Mouse (Mus musculus): Measurements from ENCODE around the gene Otulin. TPM values are rescaled to one million over a fixed set of nuclear protein-coding genes. Genes with fewer than 3 reads are reported as not detected.

Otulin gene
- polyA plus RNA-seq, 1 experiment from 2014 or later = 22.3 TPM

DNA sequence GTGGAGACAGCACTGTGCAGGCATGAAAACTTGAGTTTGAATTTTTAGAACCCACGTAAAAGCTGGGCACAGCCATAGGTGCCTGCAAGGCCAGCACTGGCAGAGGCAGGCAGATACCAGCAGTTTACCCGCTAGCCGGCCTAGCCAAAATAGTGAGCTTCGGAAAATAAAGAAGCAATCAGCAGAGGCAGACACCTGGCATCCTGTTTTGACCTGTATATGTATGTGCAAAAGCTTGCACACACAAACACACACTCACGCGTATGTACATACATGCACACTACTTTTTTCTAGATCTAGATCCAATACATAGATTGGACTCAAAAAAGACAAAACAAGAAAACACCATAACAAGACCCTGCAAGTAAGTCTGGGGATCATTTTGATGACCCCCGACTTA is 38.1 kb upstream of the Otulin start:
- Histone ChIP-seq H3K9ac (no peak overlapping the region), H3K36me3 (replicated peaks) (no peaks in the 10 kb centered on the region), H3K4me1 (peaks cover 6% of the 10 kb centered on the region; the same call in 1 of the 2 replicates), H3K27ac (no peak overlapping the region), H3K9me3 (no peaks in the 10 kb centered on the region), H3K4me3 (no peak overlapping the region), H3K27me3 (replicated peaks) (no peaks in the 10 kb centered on the region), H3K4me2 (no peak overlapping the region)
- no peak for ATAC-seq (replicated peaks)
- WGBS = 92% methylated on average over 7 of the region's 7 CpGs

DNA sequence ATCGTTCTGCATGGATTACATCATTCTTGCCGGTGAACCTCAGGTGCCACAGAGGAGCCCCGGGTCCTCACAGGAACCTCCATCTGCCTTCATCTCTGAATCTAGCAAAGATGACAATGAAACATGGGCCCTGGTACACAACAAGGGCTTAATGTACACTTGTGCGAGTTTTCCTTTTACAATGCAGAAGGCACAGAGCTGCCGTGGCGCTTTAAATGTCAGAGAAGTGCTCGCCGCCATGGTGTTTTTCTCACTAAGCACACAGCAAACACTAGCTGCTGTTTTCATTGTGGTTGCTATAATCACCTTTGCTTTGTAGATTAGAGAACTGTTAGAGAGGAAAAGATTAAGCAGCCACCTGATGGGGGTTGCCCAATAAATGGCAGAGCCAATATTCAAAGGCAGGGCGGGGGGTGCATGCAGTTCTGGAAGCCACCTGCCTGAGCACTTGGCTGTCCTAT is 37.5 kb upstream of the Otulin start:
- no peak overlapping the region for H3K27ac ChIP-seq
- no peaks in the 10 kb centered on the region for H3K36me3 ChIP-seq (replicated peaks)
- no peak overlapping the region for H3K4me2 ChIP-seq
- no peaks in the 10 kb centered on the region for H3K27me3 ChIP-seq (replicated peaks)
- no peak overlapping the region for H3K9ac ChIP-seq
- no peak for ATAC-seq (replicated peaks)
- H3K4me1 ChIP-seq = peaks cover 6% of the 10 kb centered on the region; the same call in 1 of the 2 replicates
- 75% methylated on average over 9 of the region's 9 CpGs for WGBS
- no peaks in the 10 kb centered on the region for H3K9me3 ChIP-seq
- no peak overlapping the region for H3K4me3 ChIP-seq

DNA sequence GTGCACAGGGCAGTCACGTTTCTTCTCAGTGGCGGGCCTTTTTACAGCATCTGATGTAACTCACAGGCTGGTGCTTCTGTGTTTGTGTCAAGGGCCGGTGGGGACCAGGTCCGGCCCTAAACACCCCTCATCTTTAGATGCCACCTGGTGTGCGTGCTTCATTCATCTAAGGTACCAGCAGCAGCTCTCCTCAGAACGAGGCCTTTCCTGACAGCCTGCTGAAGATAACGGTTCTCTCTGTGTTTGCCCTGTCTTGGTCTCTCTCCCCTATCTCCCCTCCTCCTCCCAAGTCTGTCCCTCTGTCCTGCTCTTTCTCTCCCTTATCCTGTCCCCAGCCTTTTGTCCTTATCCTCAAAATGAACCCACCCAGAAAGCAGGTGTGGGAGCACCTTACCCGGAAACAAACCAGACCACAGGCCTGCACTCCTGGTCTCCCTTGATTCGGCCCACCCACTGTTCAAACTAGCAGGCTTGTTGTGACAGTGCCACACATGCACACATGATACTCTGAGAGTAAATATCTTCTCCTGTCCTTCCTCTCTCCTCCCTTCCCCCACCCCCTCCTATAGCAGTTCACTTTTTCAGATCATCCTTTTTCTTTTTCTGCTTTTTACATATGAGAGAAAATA is 36.5 kb upstream of the Otulin start:
- peaks cover under 1% of the 10 kb centered on the region; the same call in 1 of the 2 replicates for H3K4me1 ChIP-seq
- H3K27ac ChIP-seq = no peak overlapping the region
- H3K9ac ChIP-seq = no peak overlapping the region
- 70% methylated on average over 9 of the region's 9 CpGs for WGBS
- H3K4me3 ChIP-seq = no peak overlapping the region
- no peaks in the 10 kb centered on the region for H3K36me3 ChIP-seq (replicated peaks)
- H3K9me3 ChIP-seq = no peaks in the 10 kb centered on the region
- H3K27me3 ChIP-seq (replicated peaks) = no peaks in the 10 kb centered on the region
- no peak for ATAC-seq (replicated peaks)
- H3K4me2 ChIP-seq = no peak overlapping the region

DNA sequence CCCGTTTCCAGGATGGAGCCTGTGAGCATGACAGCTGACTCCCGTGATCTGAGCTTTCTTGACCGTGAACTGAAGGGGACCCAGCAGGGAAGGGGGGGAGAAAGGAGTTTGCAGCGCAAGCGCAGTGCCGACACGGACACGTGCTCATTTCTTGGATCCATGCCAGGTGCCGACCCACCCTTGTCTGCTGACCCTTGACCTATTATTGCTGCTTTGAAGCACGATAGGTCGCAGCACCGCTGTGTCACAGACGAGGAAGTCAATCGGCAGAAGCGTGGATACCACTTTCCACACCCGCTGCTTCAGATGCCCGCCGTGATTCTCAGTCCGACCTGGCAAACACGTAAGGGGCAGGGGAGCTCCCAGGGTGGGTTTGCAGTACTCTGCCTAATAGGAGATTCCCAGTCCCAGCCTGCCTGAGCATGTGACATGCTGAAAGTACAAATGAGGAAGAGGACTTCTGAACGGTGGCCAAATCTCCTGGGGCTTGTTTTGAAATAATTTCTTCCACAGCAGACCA is 35.0 kb upstream of the Otulin start:
- ATAC-seq (replicated peaks) = peak; percentile 67; the same call in 1 of the 2 replicates
- no peaks in the 10 kb centered on the region for H3K9me3 ChIP-seq
- 46% methylated on average over 21 of the region's 21 CpGs for WGBS
- no peaks in the 10 kb centered on the region for H3K4me1 ChIP-seq
- H3K4me3 ChIP-seq = peak overlapping the region; percentile 21; the same call in 1 of the 2 replicates
- no peaks in the 10 kb centered on the region for H3K27me3 ChIP-seq (replicated peaks)
- no peaks in the 10 kb centered on the region for H3K36me3 ChIP-seq (replicated peaks)
- peak overlapping the region; percentile 46 for H3K4me2 ChIP-seq
- no peak overlapping the region for H3K27ac ChIP-seq
- no peak overlapping the region; the same call in 1 of the 2 replicates for H3K9ac ChIP-seq

GRCm38 (mm10) chr15:27664126-27664525 is 33.6 kb upstream of the Otulin start:
- ATAC-seq (replicated peaks) = no peak
- H3K9me3 ChIP-seq = no peaks in the 10 kb centered on the region
- H3K9ac ChIP-seq = no peak overlapping the region
- no peak overlapping the region for H3K27ac ChIP-seq
- no peaks in the 10 kb centered on the region for H3K36me3 ChIP-seq (replicated peaks)
- H3K4me1 ChIP-seq = no peaks in the 10 kb centered on the region
- H3K4me2 ChIP-seq = no peak overlapping the region
- no peak overlapping the region for H3K4me3 ChIP-seq
- WGBS = 93% methylated on average over 9 of the region's 9 CpGs
- H3K27me3 ChIP-seq (replicated peaks) = no peaks in the 10 kb centered on the region

- no peak for ATAC-seq (replicated peaks)
Measured at GRCm38 (mm10) chr15:27662699-27663098, 32.2 kb upstream of the Otulin start.

DNA sequence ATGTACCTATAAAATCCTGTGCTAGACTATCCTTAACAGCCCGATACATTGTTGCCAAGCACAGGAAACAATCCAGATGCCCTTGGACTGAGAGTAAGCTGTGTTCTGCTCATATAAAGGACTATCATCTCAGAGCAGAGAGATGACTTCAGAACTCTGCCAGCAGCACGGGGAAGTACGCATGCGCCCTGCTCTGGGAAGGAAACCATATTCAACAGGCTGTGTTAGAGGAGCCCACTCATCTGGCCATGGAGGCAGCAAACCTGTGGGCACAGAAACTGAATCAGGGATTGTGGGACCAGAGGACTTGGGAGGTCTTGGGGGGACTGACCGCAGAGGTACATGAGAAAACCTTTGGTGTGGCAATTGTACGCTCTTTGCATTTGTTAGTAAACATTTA is 31.2 kb upstream of the Otulin start:
- WGBS = 94% methylated on average over 6 of the region's 6 CpGs
- ATAC-seq (replicated peaks) = no peak

More at GRCm38 (mm10) chr15:27662699-27663098, 32.2 kb upstream of the Otulin start:
- Histone ChIP-seq H3K9ac (no peak overlapping the region), H3K4me3 (no peak overlapping the region), H3K4me2 (no peak overlapping the region), H3K36me3 (replicated peaks) (no peaks in the 10 kb centered on the region), H3K9me3 (no peaks in the 10 kb centered on the region), H3K27me3 (replicated peaks) (no peaks in the 10 kb centered on the region), H3K27ac (no peak overlapping the region), H3K4me1 (no peaks in the 10 kb centered on the region)
- WGBS = 62% methylated on average over 1 of the region's 1 CpGs

DNA sequence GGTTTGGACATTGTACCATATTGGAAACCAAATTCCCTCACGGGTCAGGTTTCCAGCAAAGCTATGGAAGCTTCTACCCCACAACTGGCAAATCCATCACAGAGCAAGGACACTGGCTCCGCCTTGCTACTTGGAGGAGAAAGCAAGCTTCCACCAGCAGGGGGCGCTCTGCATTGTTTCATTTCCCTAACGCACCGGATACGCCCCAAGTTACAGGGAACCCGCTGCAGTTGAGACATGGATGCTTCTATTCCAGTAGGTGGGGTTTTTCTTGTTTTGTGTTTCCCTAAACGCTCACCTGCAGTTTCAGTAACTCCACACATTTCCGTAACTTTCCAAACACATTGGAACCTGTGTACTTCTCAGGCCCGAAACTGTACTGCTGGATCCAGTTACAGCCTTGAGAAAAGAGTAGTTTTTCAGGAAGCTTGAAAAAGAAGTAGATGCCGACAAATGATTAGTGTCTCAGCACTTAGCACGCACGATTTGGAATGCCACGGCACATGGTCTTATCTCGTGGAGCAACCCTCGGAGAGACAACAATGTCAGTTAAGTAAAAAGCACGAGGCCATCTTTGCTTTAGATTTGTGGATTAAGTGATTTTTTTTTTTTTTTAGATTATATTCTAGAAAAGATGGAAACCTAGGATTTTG is 29.2 kb upstream of the Otulin start:
- Histone ChIP-seq H3K4me3 (no peak overlapping the region), H3K9me3 (no peaks in the 10 kb centered on the region), H3K9ac (no peak overlapping the region), H3K36me3 (replicated peaks) (no peaks in the 10 kb centered on the region), H3K27ac (no peak overlapping the region), H3K4me2 (no peak overlapping the region), H3K27me3 (replicated peaks) (no peaks in the 10 kb centered on the region), H3K4me1 (no peaks in the 10 kb centered on the region)
- WGBS = 42% methylated on average over 17 of the region's 17 CpGs
- peak; percentile 83 for ATAC-seq (replicated peaks)

More for the DNA sequence above, 31.2 kb upstream of the Otulin start:
- Histone ChIP-seq H3K4me3 (no peak overlapping the region), H3K27ac (no peak overlapping the region), H3K4me2 (no peak overlapping the region), H3K36me3 (replicated peaks) (no peaks in the 10 kb centered on the region), H3K4me1 (no peaks in the 10 kb centered on the region), H3K9ac (no peak overlapping the region), H3K9me3 (no peaks in the 10 kb centered on the region), H3K27me3 (replicated peaks) (no peaks in the 10 kb centered on the region)

GRCm38 (mm10) chr15:27659143-27659542 is 28.6 kb upstream of the Otulin start:
- WGBS = 84% methylated on average over 5 of the region's 5 CpGs
- Histone ChIP-seq H3K4me1 (no peaks in the 10 kb centered on the region), H3K27me3 (replicated peaks) (no peaks in the 10 kb centered on the region), H3K4me3 (no peak overlapping the region), H3K4me2 (no peak overlapping the region), H3K27ac (no peak overlapping the region), H3K9ac (no peak overlapping the region), H3K36me3 (replicated peaks) (no peaks in the 10 kb centered on the region), H3K9me3 (no peaks in the 10 kb centered on the region)
- ATAC-seq (replicated peaks) = peak; percentile 48; the same call in 1 of the 2 replicates

- Histone ChIP-seq H3K9ac (no peak overlapping the region), H3K27ac (no peak overlapping the region), H3K4me1 (no peaks in the 10 kb centered on the region), H3K4me3 (no peak overlapping the region), H3K36me3 (replicated peaks) (no peaks in the 10 kb centered on the region), H3K27me3 (replicated peaks) (no peaks in the 10 kb centered on the region), H3K9me3 (no peaks in the 10 kb centered on the region), H3K4me2 (no peak overlapping the region)
- 95% methylated on average over 4 of the region's 4 CpGs for WGBS
- no peak for ATAC-seq (replicated peaks)
Measured at GRCm38 (mm10) chr15:27658356-27658755, 27.9 kb upstream of the Otulin start.

- WGBS = 95% methylated on average over 10 of the region's 10 CpGs
- H3K36me3 ChIP-seq (replicated peaks) = no peaks in the 10 kb centered on the region
Measured at GRCm38 (mm10) chr15:27657866-27658265, 27.4 kb upstream of the Otulin start.

DNA sequence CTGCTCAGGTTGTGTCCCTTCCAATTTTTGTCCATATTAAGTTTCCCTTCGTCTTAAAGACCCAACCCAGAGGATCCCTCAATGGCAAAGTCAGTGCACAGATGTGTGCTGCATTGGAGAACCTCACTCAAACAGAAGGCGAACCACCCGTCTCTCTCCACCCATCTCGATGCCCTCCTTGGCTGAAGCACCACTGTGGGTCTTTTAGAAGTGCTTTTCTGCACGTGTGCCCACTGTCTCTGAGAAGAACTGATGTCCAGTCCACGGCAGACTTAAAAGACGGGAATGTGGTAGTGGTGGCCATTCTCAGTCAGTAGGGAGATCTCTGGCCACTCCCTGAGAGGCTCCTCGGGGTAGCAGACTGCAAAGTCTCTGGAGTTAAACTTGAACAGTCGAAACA is 26.1 kb upstream of the Otulin start:
- no peaks in the 10 kb centered on the region for H3K4me1 ChIP-seq
- no peaks in the 10 kb centered on the region for H3K27me3 ChIP-seq (replicated peaks)
- 86% methylated on average over 9 of the region's 9 CpGs for WGBS
- no peak overlapping the region for H3K4me3 ChIP-seq
- H3K4me2 ChIP-seq = no peak overlapping the region
- H3K9me3 ChIP-seq = no peaks in the 10 kb centered on the region
- H3K9ac ChIP-seq = no peak overlapping the region
- no peaks in the 10 kb centered on the region for H3K36me3 ChIP-seq (replicated peaks)
- no peak for ATAC-seq (replicated peaks)
- H3K27ac ChIP-seq = no peak overlapping the region

More at GRCm38 (mm10) chr15:27657866-27658265, 27.4 kb upstream of the Otulin start:
- no peaks in the 10 kb centered on the region for H3K27me3 ChIP-seq (replicated peaks)
- no peaks in the 10 kb centered on the region for H3K4me1 ChIP-seq
- ATAC-seq (replicated peaks) = no peak
- no peak overlapping the region for H3K9ac ChIP-seq
- H3K4me2 ChIP-seq = no peak overlapping the region
- H3K9me3 ChIP-seq = no peaks in the 10 kb centered on the region
- no peak overlapping the region for H3K4me3 ChIP-seq
- H3K27ac ChIP-seq = no peak overlapping the region
